Mouse (Mus musculus): ENCODE measurements around the gene Nat10. TPM values are rescaled to one million over a fixed set of nuclear protein-coding genes. Genes with fewer than 3 reads are reported as not detected.
A peak's percentile ranks its signal among the peaks of the same experiment; 100 is the strongest.

Gene Nat10
- polyA plus RNA-seq, 1 experiment from 2014 or later = 8.8 TPM

GRCm38 (mm10) chr2:103687888-103688287 is 73.2 kb downstream of the Nat10 start:
- H3K4me1 ChIP-seq (replicated peaks; ENCODE audit: control insufficient read depth, insufficient read depth) = 0 out of 2 replicates have a peak, but pooled peaks cover 5% of the 10 kb centered on the region
- no peaks in the 10 kb centered on the region for H3K9me3 ChIP-seq (ENCODE audit: control insufficient read depth, low read length)
- H3K27ac ChIP-seq (replicated peaks) = no peak overlapping the region
- no peak overlapping the region for H3K9ac ChIP-seq (ENCODE audit: low read length)
- ATAC-seq (ENCODE audit: low FRiP score, low TSS enrichment) (no peak), DNase-seq (ENCODE audit: low spot score) (no peak)
- no peaks in the 10 kb centered on the region for H3K27me3 ChIP-seq (ENCODE audit: control insufficient read depth, insufficient read depth, low read length)
- TF ChIP-seq EP300 (optimal IDR thresholded peaks at IDR 0.05) (no peak), CTCF (IDR thresholded peaks at IDR 0.05; ENCODE audit: low read depth) (no peak)
- no peak overlapping the region for H3K4me2 ChIP-seq (replicated peaks; ENCODE audit: low read depth)
- no peaks in the 10 kb centered on the region for H3K36me3 ChIP-seq (ENCODE audit: control insufficient read depth, insufficient read depth, low read length)
- H3K4me3 ChIP-seq (ENCODE audit: low read depth, low read length) = no peak overlapping the region

DNA sequence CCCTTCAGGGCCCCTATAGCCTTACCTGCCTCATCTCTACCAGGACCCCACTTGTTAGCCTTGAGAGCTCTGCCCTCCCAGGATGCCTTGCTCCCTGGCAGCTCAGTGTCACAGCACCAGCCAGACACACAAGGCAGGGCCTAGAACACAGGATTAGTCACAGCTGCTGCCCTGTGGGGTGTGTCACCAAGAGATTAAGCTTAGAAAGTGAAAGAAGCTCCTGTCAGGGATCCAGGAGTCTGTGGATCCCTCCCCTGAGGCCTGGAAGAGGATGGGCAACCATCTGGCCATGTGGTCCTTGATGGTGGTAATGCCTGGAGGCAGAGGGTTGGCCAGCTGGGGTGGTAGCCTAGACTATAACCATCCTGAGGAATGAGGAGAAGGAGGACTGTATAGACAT is 73.9 kb downstream of the Nat10 start:
- 0 out of 2 replicates have a peak, but pooled peaks have one; percentile 32 for ATAC-seq (ENCODE audit: low FRiP score, low TSS enrichment)
- no peak overlapping the region for H3K4me2 ChIP-seq (replicated peaks; ENCODE audit: low read depth)
- TF ChIP-seq EP300 (optimal IDR thresholded peaks at IDR 0.05) (no peak), CTCF (IDR thresholded peaks at IDR 0.05; ENCODE audit: low read depth) (no peak)

DNA sequence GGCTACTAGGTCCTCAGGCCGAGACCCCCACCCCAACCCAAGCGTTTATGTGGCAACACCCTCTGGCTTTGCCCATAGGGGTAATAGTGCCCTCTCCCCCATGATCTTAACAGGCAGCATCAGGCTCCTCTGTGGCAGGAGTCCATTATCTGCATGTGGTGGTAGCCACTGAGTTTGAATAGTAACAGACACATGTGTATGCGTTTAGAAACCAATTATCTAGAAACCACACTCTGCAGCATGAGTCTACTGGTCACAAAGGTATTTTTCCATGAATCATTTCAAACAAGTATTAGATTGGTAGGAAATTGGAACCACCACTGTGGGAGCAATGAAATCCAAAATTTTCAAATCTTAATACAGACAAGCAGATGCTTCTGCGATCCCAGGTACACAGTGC is 75.5 kb downstream of the Nat10 start:
- H3K9me3 ChIP-seq (ENCODE audit: control insufficient read depth, low read length) = no peaks in the 10 kb centered on the region
- H3K27me3 ChIP-seq (ENCODE audit: control insufficient read depth, insufficient read depth, low read length) = no peaks in the 10 kb centered on the region
- no peaks in the 10 kb centered on the region for H3K36me3 ChIP-seq (ENCODE audit: control insufficient read depth, insufficient read depth, low read length)
- DNase-seq (ENCODE audit: low spot score) (no peak), ATAC-seq (ENCODE audit: low FRiP score, low TSS enrichment) (no peak)
- no peak overlapping the region for H3K4me2 ChIP-seq (replicated peaks; ENCODE audit: low read depth)
- 0 out of 2 replicates have a peak, but pooled peaks cover 5% of the 10 kb centered on the region for H3K4me1 ChIP-seq (replicated peaks; ENCODE audit: control insufficient read depth, insufficient read depth)
- no peak overlapping the region for H3K27ac ChIP-seq (replicated peaks)
- 87% methylated on average over 4 of the region's 4 CpGs for WGBS
- no peak overlapping the region for H3K9ac ChIP-seq (ENCODE audit: low read length)
- H3K4me3 ChIP-seq (ENCODE audit: low read depth, low read length) = no peak overlapping the region
- TF ChIP-seq EP300 (optimal IDR thresholded peaks at IDR 0.05) = no peak
- TF ChIP-seq CTCF (IDR thresholded peaks at IDR 0.05; ENCODE audit: low read depth) = no peak

More for the DNA sequence above, 73.9 kb downstream of the Nat10 start:
- H3K36me3 ChIP-seq (ENCODE audit: control insufficient read depth, insufficient read depth, low read length) = no peaks in the 10 kb centered on the region
- H3K9ac ChIP-seq (ENCODE audit: low read length) = no peak overlapping the region
- no peak overlapping the region for H3K4me3 ChIP-seq (ENCODE audit: low read depth, low read length)
- 0 out of 2 replicates have a peak, but pooled peaks cover 5% of the 10 kb centered on the region for H3K4me1 ChIP-seq (replicated peaks; ENCODE audit: control insufficient read depth, insufficient read depth)
- H3K9me3 ChIP-seq (ENCODE audit: control insufficient read depth, low read length) = no peaks in the 10 kb centered on the region
- no peaks in the 10 kb centered on the region for H3K27me3 ChIP-seq (ENCODE audit: control insufficient read depth, insufficient read depth, low read length)
- no peak for DNase-seq (ENCODE audit: low spot score)
- H3K27ac ChIP-seq (replicated peaks) = no peak overlapping the region

- WGBS = 48% methylated on average over 7 of the region's 7 CpGs
- Histone ChIP-seq H3K27ac (replicated peaks) (no peak overlapping the region; the same call in 1 of the 2 replicates), H3K4me1 (replicated peaks; ENCODE audit: control insufficient read depth, insufficient read depth) (0 out of 2 replicates have a peak, but pooled peaks cover 5% of the 10 kb centered on the region), H3K36me3 (ENCODE audit: control insufficient read depth, insufficient read depth, low read length) (no peaks in the 10 kb centered on the region), H3K27me3 (ENCODE audit: control insufficient read depth, insufficient read depth, low read length) (no peaks in the 10 kb centered on the region), H3K9ac (ENCODE audit: low read length) (no peak overlapping the region), H3K9me3 (ENCODE audit: control insufficient read depth, low read length) (no peaks in the 10 kb centered on the region), H3K4me3 (ENCODE audit: low read depth, low read length) (no peak overlapping the region), H3K4me2 (replicated peaks; ENCODE audit: low read depth) (no peak overlapping the region)
- ATAC-seq (ENCODE audit: low FRiP score, low TSS enrichment) (peak; percentile 84), DNase-seq (ENCODE audit: low spot score) (no peak)
- TF ChIP-seq CTCF (IDR thresholded peaks at IDR 0.05; ENCODE audit: low read depth) = no peak
- no peak for TF ChIP-seq EP300 (optimal IDR thresholded peaks at IDR 0.05)
These were observed 76.0 kb downstream of the Nat10 start for GRCm38 (mm10) chr2:103684926-103685577.

DNA sequence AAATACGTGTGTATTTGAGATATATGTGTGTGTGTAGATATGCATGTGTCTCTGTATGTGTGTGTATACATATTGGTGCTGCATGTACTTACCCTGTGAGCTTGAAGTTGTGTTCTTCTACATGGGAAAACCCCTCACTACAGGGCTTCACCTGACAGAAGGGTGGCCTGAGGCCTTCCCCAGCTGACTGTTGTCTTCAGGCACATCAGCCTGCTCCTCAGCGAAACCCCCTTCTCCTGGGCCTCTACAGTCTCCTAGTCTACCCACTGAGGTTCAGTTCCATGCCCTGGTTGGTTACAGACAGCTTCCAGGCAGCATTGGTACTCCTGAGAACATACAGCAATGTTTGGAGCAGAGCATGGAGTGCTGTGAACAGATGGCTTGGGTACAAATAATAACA is 76.6 kb downstream of the Nat10 start:
- no peak for TF ChIP-seq CTCF (IDR thresholded peaks at IDR 0.05; ENCODE audit: low read depth)
- TF ChIP-seq EP300 (optimal IDR thresholded peaks at IDR 0.05) = no peak
- H3K9ac ChIP-seq (ENCODE audit: low read length) = no peak overlapping the region
- no peaks in the 10 kb centered on the region for H3K9me3 ChIP-seq (ENCODE audit: control insufficient read depth, low read length)
- H3K27ac ChIP-seq (replicated peaks) = no peak overlapping the region; the same call in 1 of the 2 replicates
- H3K4me3 ChIP-seq (ENCODE audit: low read depth, low read length) = no peak overlapping the region
- H3K4me1 ChIP-seq (replicated peaks; ENCODE audit: control insufficient read depth, insufficient read depth) = 0 out of 2 replicates have a peak, but pooled peaks cover 5% of the 10 kb centered on the region
- H3K36me3 ChIP-seq (ENCODE audit: control insufficient read depth, insufficient read depth, low read length) = no peaks in the 10 kb centered on the region
- DNase-seq (ENCODE audit: low spot score) (no peak), ATAC-seq (ENCODE audit: low FRiP score, low TSS enrichment) (no peak)
- WGBS = 90% methylated on average over 2 of the region's 2 CpGs
- no peaks in the 10 kb centered on the region for H3K27me3 ChIP-seq (ENCODE audit: control insufficient read depth, insufficient read depth, low read length)
- no peak overlapping the region for H3K4me2 ChIP-seq (replicated peaks; ENCODE audit: low read depth)

DNA sequence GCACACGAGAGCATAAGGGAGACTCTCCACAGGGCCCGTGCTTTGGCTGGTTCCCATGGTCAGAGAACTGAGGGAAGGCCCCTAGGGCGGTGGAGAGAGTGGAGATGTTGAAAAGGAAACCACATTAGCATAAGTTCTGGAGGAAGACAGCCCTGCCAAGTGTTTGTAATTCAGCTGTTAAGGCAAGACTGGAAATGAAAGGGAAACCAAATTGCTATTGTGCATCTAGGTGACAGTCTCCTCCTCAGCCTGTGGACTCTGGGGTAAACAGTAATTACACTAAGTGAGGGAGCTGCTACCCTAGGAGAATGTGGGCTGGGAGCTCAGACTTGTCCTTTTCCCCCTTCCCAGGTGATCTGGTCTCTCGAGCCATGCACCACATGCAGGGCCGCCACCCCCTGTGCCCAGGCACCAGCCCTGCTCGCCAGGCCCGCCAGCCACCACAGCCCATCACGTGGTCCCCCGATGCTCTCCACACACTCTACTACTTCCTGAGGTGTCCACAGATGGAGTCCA is 78.1 kb downstream of the Nat10 start:
- Histone ChIP-seq H3K27ac (replicated peaks) (no peak overlapping the region), H3K4me2 (replicated peaks; ENCODE audit: low read depth) (no peak overlapping the region), H3K36me3 (ENCODE audit: control insufficient read depth, insufficient read depth, low read length) (no peaks in the 10 kb centered on the region), H3K4me3 (ENCODE audit: low read depth, low read length) (no peak overlapping the region), H3K27me3 (ENCODE audit: control insufficient read depth, insufficient read depth, low read length) (no peaks in the 10 kb centered on the region), H3K4me1 (replicated peaks; ENCODE audit: control insufficient read depth, insufficient read depth) (0 out of 2 replicates have a peak, but pooled peaks cover 5% of the 10 kb centered on the region), H3K9ac (ENCODE audit: low read length) (no peak overlapping the region), H3K9me3 (ENCODE audit: control insufficient read depth, low read length) (no peaks in the 10 kb centered on the region)
- no peak for DNase-seq (ENCODE audit: low spot score)
- 86% methylated on average over 9 of the region's 9 CpGs for WGBS
- ATAC-seq (ENCODE audit: low FRiP score, low TSS enrichment) = no peak
- TF ChIP-seq CTCF (IDR thresholded peaks at IDR 0.05; ENCODE audit: low read depth) (no peak), EP300 (optimal IDR thresholded peaks at IDR 0.05) (no peak)
